Mouse (Mus musculus) forebrain, embryonic 15.5 days (tissue): ENCODE results near the gene Pip5kl1. TPM values are rescaled to one million over a fixed set of nuclear protein-coding genes. Genes with fewer than 3 reads are reported as not detected.
A peak's percentile ranks its signal among the peaks of the same experiment; 100 is the strongest.

Experiments used
- ATAC-seq: fragments of 200-750 bp; cut with Nextera tagmentation; replicated peaks from 2 replicates; pipeline ENCODE4 v1.8.0; 2017; ENCODE audit warnings: mild to moderate bottlenecking, moderate TSS enrichment, moderate library complexity
- H3K27ac ChIP-seq: fragments of 300-500 bp; sonication (generic); replicated peaks from 2 replicates; pipeline ENCODE4 v1.5.1; 2015; ENCODE audit warnings: mild to moderate bottlenecking, inconsistent platforms
- H3K27me3 ChIP-seq: fragments of 300-500 bp; sonication (generic); 2 replicates; pipeline ENCODE4 v1.6.1; 2015; ENCODE audit warnings: inconsistent platforms
- H3K36me3 ChIP-seq: fragments of 300-500 bp; sonication (generic); 2 replicates; pipeline ENCODE4 v1.6.1; 2015; ENCODE audit warnings: mild to moderate bottlenecking, inconsistent platforms
- H3K4me1 ChIP-seq: fragments of 300-500 bp; sonication (generic); 2 replicates; pipeline ENCODE4 v1.6.1; 2015; ENCODE audit warnings: inconsistent platforms
- H3K4me2 ChIP-seq: fragments of 300-500 bp; sonication (generic); replicated peaks from 2 replicates; pipeline ENCODE4 v1.6.1; 2015; ENCODE audit warnings: mild to moderate bottlenecking, inconsistent platforms
- H3K4me3 ChIP-seq: fragments of 300-500 bp; sonication (generic); 2 replicates; pipeline ENCODE4 v1.5.1; 2015; ENCODE audit warnings: mild to moderate bottlenecking, inconsistent platforms
- H3K9ac ChIP-seq: fragments of 300-500 bp; sonication (generic); replicated peaks from 2 replicates; pipeline ENCODE4 v1.6.1; 2015; ENCODE audit warnings: mild to moderate bottlenecking, inconsistent platforms
- H3K9me3 ChIP-seq: fragments of 300-500 bp; sonication (generic); 2 replicates; pipeline ENCODE4 v1.6.1; 2016; ENCODE audit warnings: inconsistent platforms
- WGBS: fragments of 180-500 bp; shearing (Covaris S2); methylation state at CpG from one replicate; pipeline ENCODE4 v1.1.7; 2015; ENCODE audit warnings: mixed read lengths; 5-methylcytosine and 5-hydroxymethylcytosine counted together
- polyA plus RNA-seq: library from polyadenylated mRNA; unstranded; fragments of >200 nt; fragmentation: Nextera tagmentation; extraction: Ambion mirVana; gene quantifications from 2 replicates; pipeline ENCODE4 v1.2.1, GENCODE M21; 2015

Gene Pip5kl1
- polyA plus RNA-seq, 1 experiment from 2014 or later, result 4.2 TPM

DNA sequence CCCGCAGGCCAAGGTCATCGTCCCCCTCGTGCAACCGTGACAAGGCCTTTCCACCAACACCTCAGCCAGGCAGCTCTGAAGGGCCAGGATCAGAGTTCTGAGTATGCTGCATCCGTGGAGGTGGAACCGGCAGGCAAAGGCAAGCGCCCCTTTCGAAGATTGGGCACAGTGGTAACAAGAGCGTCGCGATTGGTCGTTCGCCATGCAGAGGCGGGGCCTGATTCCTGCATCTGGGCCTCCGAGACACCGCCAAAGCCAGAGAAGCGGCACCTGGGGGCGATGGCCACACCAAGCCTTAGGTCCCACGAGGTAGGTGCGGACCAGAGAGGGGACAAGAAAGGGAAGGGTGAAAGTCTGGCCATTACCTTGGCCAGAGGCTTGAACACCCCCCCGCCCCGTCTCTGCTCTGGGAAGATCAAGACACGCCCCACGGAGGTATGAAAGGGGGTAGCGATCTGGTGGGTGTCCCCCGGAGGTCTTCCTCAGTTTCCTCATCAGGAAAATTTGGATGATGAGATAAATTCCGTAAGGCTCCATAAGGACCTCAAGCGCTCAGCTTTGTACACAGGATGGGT is 1.1 kb downstream of the Pip5kl1 start, which contains the start of gene 9430097D07Rik:
TSS of gene 9430097D07Rik (minus strand) at position 99 of the 575 bp plus-strand sequence.
- WGBS, result 3% methylated on average over 28 of the region's 28 CpGs
- peak within 1 kb of the TSS; percentile 70 for H3K9ac ChIP-seq
- H3K4me2 ChIP-seq, result peak within 1 kb of the TSS; percentile 97
- ATAC-seq, result peak; percentile 81
- peaks cover 27% of the 10 kb centered on the region for H3K4me1 ChIP-seq
- H3K27me3 ChIP-seq, result no peaks in the 10 kb centered on the region
- peaks cover 8% of the 10 kb centered on the region; the same call in 1 of the 2 replicates for H3K36me3 ChIP-seq
- peak within 1 kb of the TSS; percentile 62 for H3K4me3 ChIP-seq
- no peak within 1 kb of the TSS for H3K27ac ChIP-seq
- H3K9me3 ChIP-seq, result no peaks in the 10 kb centered on the region

DNA sequence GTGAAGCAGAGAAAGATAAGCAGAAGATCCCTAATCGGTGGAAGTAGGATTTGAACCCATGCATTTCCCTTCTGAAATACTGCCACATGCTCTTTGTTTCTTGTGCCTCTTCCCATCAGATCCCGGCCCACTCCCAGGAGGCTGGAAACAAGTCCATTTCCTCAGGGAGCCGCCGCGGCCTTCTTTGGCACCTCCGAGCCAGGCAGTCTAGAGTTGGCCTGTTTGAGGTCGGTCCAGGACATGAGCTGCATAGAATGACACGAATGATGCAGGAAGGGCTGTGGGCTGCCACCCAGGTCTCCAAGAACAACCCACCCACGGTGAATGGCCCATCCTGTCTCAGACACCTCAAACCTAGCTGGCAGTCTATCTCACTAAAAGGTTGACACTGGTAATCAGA is 1.9 kb downstream of the Pip5kl1 start:
- Histone ChIP-seq H3K9ac (no peak overlapping the region), H3K36me3 (peaks cover 8% of the 10 kb centered on the region; the same call in 1 of the 2 replicates), H3K27me3 (no peaks in the 10 kb centered on the region), H3K9me3 (no peaks in the 10 kb centered on the region), H3K4me1 (peaks cover 23% of the 10 kb centered on the region), H3K27ac (no peak overlapping the region), H3K4me3 (0 out of 2 replicates have a peak overlapping the region, but pooled peaks have one; percentile 62), H3K4me2 (0 out of 2 replicates have a peak overlapping the region, but pooled peaks have one; percentile 97)
- no peak for ATAC-seq
- 86% methylated on average over 9 of the region's 9 CpGs for WGBS

DNA sequence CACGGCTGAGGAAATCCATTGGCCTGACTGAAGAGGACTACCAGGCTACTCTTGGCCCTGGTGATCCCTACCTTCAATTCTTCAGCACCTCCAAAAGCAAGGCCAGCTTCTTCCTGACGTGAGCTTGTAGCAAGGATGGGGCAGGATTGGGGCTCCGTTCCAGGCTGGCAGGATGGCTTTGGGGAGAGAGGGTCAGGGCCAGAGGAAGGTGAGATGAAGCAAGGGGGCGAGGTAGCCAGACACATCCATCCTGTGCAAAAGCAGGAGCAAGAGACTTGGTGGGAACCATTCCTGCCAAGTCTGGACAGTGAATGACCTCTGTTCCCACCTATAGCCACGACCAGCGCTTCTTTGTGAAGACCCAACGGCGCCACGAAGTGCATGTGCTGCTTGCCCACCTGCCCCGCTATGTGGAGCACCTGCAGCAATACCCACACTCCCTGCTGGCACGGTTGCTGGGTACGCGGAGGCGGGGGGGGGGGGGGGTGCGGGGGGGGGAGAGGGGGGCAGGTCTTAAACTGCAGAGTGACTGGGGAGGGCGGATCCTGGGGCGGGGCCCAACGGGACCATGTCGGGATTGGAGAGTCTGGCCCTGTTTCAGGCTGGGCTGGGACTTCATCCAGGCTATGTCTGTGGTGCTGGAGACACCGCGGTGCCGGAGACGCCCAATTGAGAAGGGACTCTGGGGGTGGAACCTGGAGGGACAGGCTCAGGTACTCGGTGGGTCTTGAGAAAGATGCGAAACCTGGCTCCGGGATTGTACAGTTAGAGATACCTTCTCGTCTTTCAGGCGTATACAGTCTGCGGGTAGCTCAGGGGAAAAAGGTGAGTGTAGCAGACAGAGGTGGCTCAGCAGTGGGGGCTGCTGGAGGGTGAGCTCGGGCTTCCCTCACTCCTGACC is 3.8 kb downstream of the Pip5kl1 start:
- Histone ChIP-seq H3K9ac (no peak overlapping the region), H3K27me3 (no peaks in the 10 kb centered on the region), H3K4me1 (peaks cover 19% of the 10 kb centered on the region), H3K36me3 (peaks cover 1% of the 10 kb centered on the region; the same call in 1 of the 2 replicates), H3K9me3 (no peaks in the 10 kb centered on the region), H3K4me3 (no peak overlapping the region), H3K4me2 (no peak overlapping the region), H3K27ac (no peak overlapping the region)
- WGBS, result 38% methylated on average over 26 of the region's 30 CpGs
- no peak for ATAC-seq

DNA sequence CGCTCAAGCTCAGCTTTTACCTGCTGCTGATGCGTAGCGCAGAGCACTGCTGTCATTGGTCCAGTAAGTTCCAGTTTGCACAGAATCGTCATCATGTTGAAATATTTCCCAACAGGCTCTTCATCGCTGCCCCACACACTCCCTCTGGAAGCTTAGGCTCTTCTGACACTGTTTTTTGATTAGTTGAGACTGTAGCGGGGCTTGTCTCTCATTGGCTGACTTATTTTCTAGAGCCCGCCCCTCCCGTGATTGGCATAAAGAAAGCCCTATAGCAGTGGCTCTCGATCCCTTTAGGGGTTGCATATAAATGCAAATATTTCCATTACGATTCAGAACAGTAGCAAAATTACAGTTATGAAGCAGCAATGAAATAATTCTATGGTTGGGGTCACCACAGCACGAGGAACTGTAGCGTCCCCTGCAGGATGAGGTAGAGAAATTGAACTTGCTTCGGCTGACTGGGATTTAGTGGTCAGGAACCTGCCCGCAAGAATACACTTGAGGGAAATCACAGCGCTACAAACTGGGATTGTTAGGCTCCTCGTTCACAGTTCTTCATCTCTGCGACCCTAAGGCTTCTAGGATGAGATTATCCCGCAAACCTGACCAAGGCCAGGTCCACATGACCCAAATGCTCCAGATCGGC is 7.0 kb downstream of the Pip5kl1 start:
- no peaks in the 10 kb centered on the region for H3K9me3 ChIP-seq
- no peaks in the 10 kb centered on the region for H3K36me3 ChIP-seq
- H3K4me1 ChIP-seq, result peaks cover 10% of the 10 kb centered on the region
- peak overlapping the region; percentile 33 for H3K4me2 ChIP-seq
- WGBS, result 32% methylated on average over 19 of the region's 19 CpGs
- H3K9ac ChIP-seq, result peak overlapping the region; percentile 15; the same call in 1 of the 2 replicates
- no peak overlapping the region for H3K27ac ChIP-seq
- H3K4me3 ChIP-seq, result peak overlapping the region; percentile 31
- no peaks in the 10 kb centered on the region for H3K27me3 ChIP-seq
- peak; percentile 65 for ATAC-seq

DNA sequence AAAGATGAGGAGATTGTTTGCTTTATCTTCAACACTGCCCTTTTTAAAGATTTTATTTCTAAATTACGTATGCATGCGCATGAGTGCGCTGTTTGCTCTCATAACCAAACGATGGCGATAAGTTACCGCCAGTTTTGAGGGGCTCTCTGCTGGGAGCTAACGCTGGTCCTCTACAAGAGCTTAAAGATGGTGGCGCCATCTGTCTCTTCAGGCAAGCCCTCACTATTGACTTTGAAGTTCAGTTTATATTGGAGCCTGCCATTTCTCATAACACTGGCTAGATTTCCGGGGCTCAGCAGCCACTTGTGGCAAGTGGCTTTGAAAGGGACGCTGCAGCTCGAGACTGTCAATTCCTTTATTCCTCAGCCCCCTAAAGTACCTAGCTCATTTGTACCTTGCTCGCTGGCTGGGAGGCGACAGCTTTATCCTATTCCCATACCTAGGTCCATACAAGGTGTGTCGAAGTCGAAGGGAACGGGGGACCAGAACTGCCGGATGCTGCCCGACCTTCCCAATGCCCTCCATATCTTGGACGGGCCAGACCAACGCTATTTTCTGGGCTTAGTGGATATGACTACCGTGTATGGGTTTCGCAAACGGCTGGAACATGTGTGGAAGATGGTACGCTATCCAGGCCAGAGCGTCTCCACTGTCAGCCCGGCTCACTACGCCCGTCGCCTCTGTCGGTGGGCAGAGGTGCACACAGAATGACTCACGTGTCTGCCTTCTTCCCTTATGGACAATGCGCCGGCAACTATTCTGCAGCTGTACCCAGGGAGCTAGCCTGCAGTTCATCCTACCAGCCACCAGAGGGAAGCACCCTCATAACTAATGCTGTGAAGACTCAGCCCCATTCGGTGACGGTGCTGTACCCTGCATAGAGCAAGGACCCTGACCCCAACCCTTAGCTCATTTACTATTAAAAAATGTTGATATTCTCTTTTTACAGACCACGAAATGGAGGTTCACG is 8.5 kb downstream of the Pip5kl1 start:
- 14% methylated on average over 37 of the region's 37 CpGs for WGBS
- H3K9me3 ChIP-seq, result no peaks in the 10 kb centered on the region
- H3K9ac ChIP-seq, result peak overlapping the region; percentile 42
- peak overlapping the region; percentile 62 for H3K4me2 ChIP-seq
- peak overlapping the region; percentile 36 for H3K4me3 ChIP-seq
- H3K27ac ChIP-seq, result no peak overlapping the region
- H3K4me1 ChIP-seq, result peaks cover 23% of the 10 kb centered on the region
- no peaks in the 10 kb centered on the region for H3K36me3 ChIP-seq
- H3K27me3 ChIP-seq, result no peaks in the 10 kb centered on the region
- ATAC-seq, result peak; percentile 55

DNA sequence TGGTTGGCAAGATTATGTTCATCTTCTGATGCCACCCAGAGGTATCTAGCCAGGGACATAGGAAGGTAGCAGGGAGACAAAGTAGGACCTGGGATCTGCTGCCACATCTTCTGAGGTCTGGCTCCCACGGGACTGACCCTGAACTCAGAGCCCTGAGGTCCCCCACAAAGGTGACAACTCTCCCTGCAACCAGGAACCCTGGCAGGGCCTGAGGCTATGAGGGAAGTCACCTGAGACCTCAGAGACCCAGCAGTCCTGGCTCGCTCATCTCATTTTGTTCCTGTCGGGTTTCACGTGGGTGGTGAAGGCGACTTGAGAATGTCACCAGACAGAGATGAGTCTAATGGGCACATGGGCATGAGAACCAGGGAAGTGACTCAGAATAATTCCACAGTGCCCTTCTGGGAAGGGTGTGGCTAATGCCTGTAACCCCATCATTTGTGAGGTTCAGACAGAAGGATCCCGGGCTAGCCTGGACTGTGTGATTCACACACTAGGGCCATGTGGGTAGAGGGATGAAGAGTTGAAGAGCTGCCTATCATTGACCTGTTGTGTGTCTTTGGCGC is 10.6 kb downstream of the Pip5kl1 start:
- no peak overlapping the region for H3K4me2 ChIP-seq
- ATAC-seq, result no peak
- no peak overlapping the region for H3K4me3 ChIP-seq
- no peak overlapping the region for H3K27ac ChIP-seq
- H3K27me3 ChIP-seq, result no peaks in the 10 kb centered on the region
- no peaks in the 10 kb centered on the region for H3K36me3 ChIP-seq
- H3K4me1 ChIP-seq, result peaks cover 33% of the 10 kb centered on the region
- H3K9me3 ChIP-seq, result no peaks in the 10 kb centered on the region
- no peak overlapping the region for H3K9ac ChIP-seq
- 89% methylated on average over 7 of the region's 7 CpGs for WGBS

DNA sequence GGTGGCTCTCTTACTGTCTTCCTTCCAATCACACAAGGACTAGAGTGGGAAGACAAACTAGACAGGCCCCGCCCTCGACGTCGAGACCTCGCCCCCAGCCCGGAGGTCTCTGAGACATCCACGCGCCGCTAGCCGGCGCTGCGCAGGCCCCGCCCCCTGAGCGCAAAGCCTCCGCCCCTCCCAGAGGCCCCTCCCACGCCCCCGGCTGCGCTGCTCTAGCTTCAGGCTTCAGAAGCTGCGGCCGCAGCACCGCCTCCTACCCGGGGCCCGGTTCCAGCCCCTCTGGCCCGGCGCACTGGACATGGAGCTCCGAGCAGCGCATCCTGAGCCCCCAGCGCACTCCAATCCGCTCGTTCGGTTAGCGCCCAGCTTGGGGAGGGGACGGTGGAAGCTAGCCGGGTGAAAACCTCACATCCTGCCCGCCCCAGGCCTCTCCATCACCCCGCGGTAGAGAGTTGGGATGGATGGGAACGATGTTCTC is 12.3 kb downstream of the Pip5kl1 start, which contains the start of gene St6galnac4:
TSS of gene St6galnac4 (plus strand) at position 225 of the 481 bp plus-strand sequence.
- H3K27me3 ChIP-seq, result no peaks in the 10 kb centered on the region
- peak within 1 kb of the TSS; percentile 64 for H3K9ac ChIP-seq
- no peaks in the 10 kb centered on the region for H3K36me3 ChIP-seq
- under 1% methylated on average over 38 of the region's 38 CpGs for WGBS
- peak within 1 kb of the TSS; percentile 56 for H3K4me3 ChIP-seq
- no peaks in the 10 kb centered on the region for H3K9me3 ChIP-seq
- 0 out of 2 replicates have a peak within 1 kb of the TSS, but pooled peaks have one; percentile 12 for H3K27ac ChIP-seq
- H3K4me2 ChIP-seq, result peak within 1 kb of the TSS; percentile 61
- ATAC-seq, result peak; percentile 71
- peaks cover 33% of the 10 kb centered on the region for H3K4me1 ChIP-seq

DNA sequence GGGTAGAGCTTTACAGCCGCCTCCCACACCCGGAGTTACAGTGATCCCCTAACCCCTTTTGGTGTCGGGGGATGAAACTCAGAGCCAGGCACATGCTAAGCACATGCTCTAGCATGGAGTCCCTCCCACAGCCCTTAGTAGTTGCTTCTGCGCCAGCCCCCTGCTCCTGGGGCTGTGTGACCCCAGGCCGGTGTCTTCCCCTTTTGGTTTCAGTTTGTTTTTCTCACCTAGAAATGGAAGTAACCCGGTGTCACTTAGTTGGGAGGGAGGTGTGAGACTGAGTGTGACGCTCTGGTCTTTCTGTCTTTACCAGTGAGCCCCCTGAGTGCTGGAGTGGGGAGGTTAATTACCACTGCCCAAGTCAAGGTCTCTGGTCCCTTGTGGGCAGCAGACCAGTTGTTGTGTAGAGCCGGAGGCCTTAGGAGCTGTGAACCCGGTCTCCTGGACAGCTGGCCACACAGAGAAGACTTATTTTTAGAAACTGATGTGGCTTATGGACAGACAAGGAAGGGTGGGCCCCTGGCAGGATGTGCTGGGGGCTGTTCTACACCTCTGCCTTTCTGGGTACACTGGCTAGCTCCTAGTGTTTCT is 13.2 kb downstream of the Pip5kl1 start:
- Histone ChIP-seq H3K4me1 (peaks cover 32% of the 10 kb centered on the region), H3K4me2 (peak overlapping the region; percentile 61), H3K9ac (peak overlapping the region; percentile 64; the same call in 1 of the 2 replicates), H3K27me3 (no peaks in the 10 kb centered on the region), H3K9me3 (no peaks in the 10 kb centered on the region), H3K27ac (no peak overlapping the region), H3K4me3 (peak overlapping the region; percentile 56), H3K36me3 (no peaks in the 10 kb centered on the region)
- WGBS, result 52% methylated on average over 9 of the region's 9 CpGs
- no peak for ATAC-seq

DNA sequence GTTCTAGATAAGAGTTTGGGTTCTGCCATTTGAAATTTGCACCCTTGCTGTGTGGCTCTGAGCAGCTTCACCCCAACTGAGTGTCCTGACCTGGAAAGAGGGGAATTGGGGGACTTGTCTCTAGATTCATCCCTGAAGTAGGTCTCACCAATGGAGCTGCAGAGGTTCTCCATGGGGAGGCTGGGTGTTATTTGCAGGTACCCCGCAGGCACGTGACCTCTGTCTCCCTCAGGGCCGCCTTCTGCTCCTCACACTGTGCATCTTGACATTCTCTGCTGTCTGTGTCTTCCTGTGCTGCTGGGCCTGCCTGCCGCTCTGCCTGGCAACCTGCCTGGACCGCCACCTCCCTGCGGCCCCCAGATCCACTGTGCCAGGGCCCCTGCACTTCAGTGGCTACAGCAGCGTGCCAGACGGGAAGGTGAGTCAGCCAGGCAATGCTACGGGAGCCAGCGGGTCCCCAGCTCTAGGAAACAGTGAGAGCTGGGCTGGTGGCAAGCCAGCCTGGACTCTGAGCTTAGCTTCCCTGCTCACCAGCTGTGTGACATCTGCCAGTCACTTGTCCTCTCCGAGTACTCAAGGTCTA is 14.7 kb downstream of the Pip5kl1 start:
- Histone ChIP-seq H3K27ac (no peak overlapping the region), H3K4me1 (peaks cover 27% of the 10 kb centered on the region), H3K27me3 (no peaks in the 10 kb centered on the region), H3K9me3 (no peaks in the 10 kb centered on the region), H3K4me3 (no peak overlapping the region), H3K9ac (0 out of 2 replicates have a peak overlapping the region, but pooled peaks have one; percentile 24), H3K4me2 (no peak overlapping the region), H3K36me3 (no peaks in the 10 kb centered on the region)
- WGBS, result 61% methylated on average over 11 of the region's 11 CpGs
- ATAC-seq, result no peak

DNA sequence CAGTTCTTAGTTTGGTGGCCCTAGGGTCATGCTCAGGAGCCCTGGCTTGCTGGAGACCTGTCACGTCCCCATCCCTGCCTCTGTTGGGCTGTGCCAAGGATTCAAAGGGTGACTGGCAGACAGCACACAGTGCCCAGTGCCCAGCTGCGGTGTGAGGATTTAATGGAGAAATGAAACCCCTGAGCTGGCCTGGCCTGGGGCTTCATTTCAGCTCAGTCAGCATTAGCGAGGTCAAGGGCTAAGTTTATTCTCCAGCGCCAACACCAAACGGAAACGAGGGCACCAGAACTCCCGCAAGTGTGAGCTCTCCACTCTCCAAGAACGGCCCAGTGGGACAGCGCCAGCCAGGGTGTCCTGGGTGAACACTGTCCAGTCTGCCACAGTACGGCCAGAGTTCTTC is 15.6 kb downstream of the Pip5kl1 start:
- H3K4me3 ChIP-seq, result no peak overlapping the region
- H3K4me1 ChIP-seq, result peaks cover 27% of the 10 kb centered on the region
- no peak overlapping the region for H3K4me2 ChIP-seq
- no peaks in the 10 kb centered on the region for H3K27me3 ChIP-seq
- ATAC-seq, result no peak
- no peak overlapping the region for H3K9ac ChIP-seq
- no peak overlapping the region for H3K27ac ChIP-seq
- WGBS, result 84% methylated on average over 10 of the region's 10 CpGs
- H3K9me3 ChIP-seq, result no peaks in the 10 kb centered on the region
- H3K36me3 ChIP-seq, result no peaks in the 10 kb centered on the region
